Mouse (Mus musculus) heart, postnatal 36 days (tissue): ENCODE measurements around the gene Gm20388. TPM values are rescaled to one million over a fixed set of nuclear protein-coding genes. Genes with fewer than 3 reads are reported as not detected.
"Not testable (repeated sequence)": the region's sequence is repeated elsewhere in the genome, so short reads cannot be mapped to it uniquely, and the experiment has no call there.

Source experiments
- DNase-seq, 2 experiments: peaks; one replicate each; pipeline ENCODE4 v3.0.0; 2021 to 2022
- intact Hi-C: fragments of 180-260 bp; cut with DNase I; formaldehyde crosslinking; loops from one replicate; pipeline ENCODE4 v1.15.1; 2025
- total RNA-seq, 2 experiments: library from RNA; stranded (reverse); gene quantifications; 2 replicates each; pipeline ENCODE4 v1.2.3; 2021

Gm20388 gene
- total RNA-seq, 2 experiments from 2014 or later = 3.5 to 4.9 TPM

GRCm38 (mm10) chr8:123408586-123409544 is 3498.2 kb downstream of the Gm20388 start:
- intact Hi-C loops = no loop called here
- no peak for DNase-seq

GRCm38 (mm10) chr8:123410049-123410587 is 3499.5 kb downstream of the Gm20388 start:
- DNase-seq = peak; percentile 48 to 54
- intact Hi-C loops = no loop called here

GRCm38 (mm10) chr8:123410788-123411187 is 3500.1 kb downstream of the Gm20388 start:
- no peak for DNase-seq
- intact Hi-C loops = no loop called here

- intact Hi-C loops = no loop called here
- peak; percentile 44 to 52 for DNase-seq
Measured at GRCm38 (mm10) chr8:123411246-123411645, 3500.6 kb downstream of the Gm20388 start, which contains the start of gene Tubb3. Gene Tubb3 (plus strand): TSS chr8:123411424.

GRCm38 (mm10) chr8:123411781-123412327 is 3501.2 kb downstream of the Gm20388 start:
- intact Hi-C loops = no loop called here
- DNase-seq = no peak

- intact Hi-C loops = no loop called here
Measured at GRCm38 (mm10) chr8:123412560-123413170, 3502.0 kb downstream of the Gm20388 start.

GRCm38 (mm10) chr8:123414255-123414654 is 3503.6 kb downstream of the Gm20388 start:
- intact Hi-C loops = no loop called here
- DNase-seq = no peak

More at GRCm38 (mm10) chr8:123412560-123413170, 3502.0 kb downstream of the Gm20388 start:
- DNase-seq = no peak

GRCm38 (mm10) chr8:123414997-123415696 is 3504.5 kb downstream of the Gm20388 start:
- DNase-seq, intact Hi-C loops: not testable (repeated sequence)

GRCm38 (mm10) chr8:123415967-123416943 is 3505.6 kb downstream of the Gm20388 start:
- intact Hi-C loops = no loop called here
- no peak for DNase-seq

- no peak for DNase-seq
- intact Hi-C loops = no loop called here
Measured at GRCm38 (mm10) chr8:123416944-123417555, 3506.4 kb downstream of the Gm20388 start.

- intact Hi-C loops = no loop called here
- no peak for DNase-seq
Measured at GRCm38 (mm10) chr8:123419711-123420110, 3509.1 kb downstream of the Gm20388 start.

- no peak for DNase-seq
- intact Hi-C loops = no loop called here
Measured at GRCm38 (mm10) chr8:123420525-123421281, 3510.1 kb downstream of the Gm20388 start.

- intact Hi-C loops = no loop called here
- no peak for DNase-seq
Measured at GRCm38 (mm10) chr8:123421325-123421724, 3510.7 kb downstream of the Gm20388 start.

- DNase-seq = peak; percentile 62 to 65
- intact Hi-C loops = loop anchor here (2.0 kb wide), 1 partner anchor 103 kb away; the partner anchor contains the start of gene Fanca
Measured at GRCm38 (mm10) chr8:123422056-123422780, 3511.6 kb downstream of the Gm20388 start.

- intact Hi-C loops = loop anchor here (2.0 kb wide), 1 partner anchor 104 kb away; the partner anchor contains the start of gene Fanca
- no peak for DNase-seq
Measured at GRCm38 (mm10) chr8:123422781-123423159, 3512.1 kb downstream of the Gm20388 start.

GRCm38 (mm10) chr8:123423441-123423840 is 3512.8 kb downstream of the Gm20388 start, which contains the start of gene Def8:
Gene Def8 (plus strand): TSS chr8:123423527.
- no peak for DNase-seq
- intact Hi-C loops = loop anchor here (2.0 kb wide), 1 partner anchor 105 kb away; the partner anchor contains the start of gene Fanca
